Mouse (Mus musculus) splenic B cell, adult 2 months (primary cell): ENCODE measurements around the gene Fam118b.

ENCODE experiments used
- DNase-seq: peaks from one replicate; pipeline ENCODE4 v3.0.0-alpha.2; 2011; ENCODE audit warnings: low read depth, low spot score
- H3K27me3 ChIP-seq: 2 replicates; pipeline ENCODE4 v1.6.1; 2012; ENCODE audit warnings: mild to moderate bottlenecking, low read length, moderate library complexity, mixed read lengths; ENCODE audit not compliant: control insufficient read depth, poor library complexity, insufficient read depth, severe bottlenecking
- H3K36me3 ChIP-seq: 2 replicates; pipeline ENCODE4 v1.6.1; 2012; ENCODE audit warnings: mild to moderate bottlenecking, low read length, moderate library complexity, mixed read lengths; ENCODE audit not compliant: control insufficient read depth, poor library complexity, insufficient read depth, severe bottlenecking

Gene Fam118b

GRCm38 (mm10) chr9:35197625-35198024, 70.0 kb downstream of the Fam118b start:
- no peak for DNase-seq
- Histone ChIP-seq H3K36me3 (no peaks in the 10 kb centered on the region), H3K27me3 (no peaks in the 10 kb centered on the region)

GRCm38 (mm10) chr9:35194048-35194447, 73.6 kb downstream of the Fam118b start:
- H3K36me3 ChIP-seq = peaks cover 4% of the 10 kb centered on the region; the same call in 1 of the 2 replicates
- no peaks in the 10 kb centered on the region for H3K27me3 ChIP-seq
- no peak for DNase-seq

DNA sequence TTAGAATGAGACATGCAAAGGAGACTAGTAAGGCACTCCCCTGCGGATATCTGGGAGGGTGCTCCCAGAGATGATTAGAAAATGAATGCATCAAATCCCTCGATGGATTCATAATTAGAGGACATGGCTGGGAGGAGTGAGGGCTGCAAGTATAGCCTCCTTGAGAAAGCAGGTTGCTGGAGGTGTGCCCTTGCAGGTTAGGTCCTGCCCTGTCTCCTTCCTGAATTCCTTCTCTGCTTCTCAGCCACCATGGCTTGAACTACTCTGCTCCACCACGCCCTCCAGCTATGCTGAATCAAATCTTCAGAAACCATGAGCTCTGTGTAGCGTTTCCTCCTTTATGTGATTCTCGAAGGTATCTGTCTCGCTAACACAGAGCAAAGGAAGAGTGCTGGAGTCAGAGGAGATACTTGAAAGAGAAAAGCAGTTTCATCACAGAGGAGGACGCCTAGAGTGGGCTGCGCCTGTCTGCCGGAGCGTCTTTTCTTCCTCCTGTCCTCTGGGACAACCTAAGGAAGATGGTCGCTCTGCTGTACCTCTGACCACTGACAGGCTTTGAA, 74.5 kb downstream of the Fam118b start:
- H3K36me3 ChIP-seq = peaks cover 4% of the 10 kb centered on the region
- H3K27me3 ChIP-seq = no peaks in the 10 kb centered on the region
- DNase-seq = no peak

DNA sequence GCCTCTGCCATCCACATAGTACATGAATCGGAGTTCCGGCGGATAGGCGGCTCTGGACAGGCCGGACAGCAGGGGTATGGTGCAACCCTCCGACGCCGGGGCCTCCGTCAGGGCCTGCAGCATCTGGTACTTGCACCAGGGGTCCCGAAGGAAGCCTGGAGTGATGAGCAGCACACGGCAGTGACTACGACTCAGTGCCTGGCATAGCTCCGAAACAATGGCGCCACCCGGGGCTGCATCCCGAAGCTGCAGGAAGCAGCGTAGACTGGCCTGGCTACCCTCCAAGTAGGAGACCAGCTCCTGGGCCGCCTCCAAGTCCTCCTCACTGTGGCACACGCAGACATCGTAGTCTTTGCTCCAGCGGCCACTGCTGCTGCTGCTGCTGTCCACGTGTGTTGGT, 78.9 kb downstream of the Fam118b start:
- H3K36me3 ChIP-seq = peaks cover 6% of the 10 kb centered on the region
- no peaks in the 10 kb centered on the region for H3K27me3 ChIP-seq
- DNase-seq = no peak

DNA sequence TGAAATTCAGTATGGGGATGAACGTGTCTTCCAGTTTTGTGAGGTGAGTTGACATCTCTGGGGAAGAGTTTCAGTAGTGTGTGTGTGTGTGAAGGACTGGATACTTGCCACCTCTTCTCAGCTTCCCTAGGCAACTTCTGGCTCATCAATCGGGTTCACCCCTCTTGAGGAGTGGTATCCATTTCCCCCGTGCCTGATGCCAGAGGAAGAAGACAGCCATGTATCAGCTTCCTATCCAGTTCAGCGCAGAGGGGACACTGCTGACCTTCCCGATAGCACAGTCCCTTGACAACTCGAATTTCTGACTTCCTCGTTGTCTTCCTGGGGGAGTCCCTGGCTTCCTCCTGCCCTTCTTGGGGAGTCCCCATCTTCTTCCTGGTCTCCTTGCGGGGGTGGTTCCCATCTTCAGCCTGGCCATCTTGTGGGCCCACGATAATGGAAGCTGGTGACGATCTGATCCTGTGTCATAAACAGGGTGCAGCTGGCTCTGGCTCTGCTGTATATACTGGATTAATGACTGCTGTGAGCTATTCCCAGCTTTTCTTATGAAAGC, 80.2 kb downstream of the Fam118b start:
- DNase-seq = no peak
- H3K36me3 ChIP-seq = peaks cover 6% of the 10 kb centered on the region
- no peaks in the 10 kb centered on the region for H3K27me3 ChIP-seq

DNA sequence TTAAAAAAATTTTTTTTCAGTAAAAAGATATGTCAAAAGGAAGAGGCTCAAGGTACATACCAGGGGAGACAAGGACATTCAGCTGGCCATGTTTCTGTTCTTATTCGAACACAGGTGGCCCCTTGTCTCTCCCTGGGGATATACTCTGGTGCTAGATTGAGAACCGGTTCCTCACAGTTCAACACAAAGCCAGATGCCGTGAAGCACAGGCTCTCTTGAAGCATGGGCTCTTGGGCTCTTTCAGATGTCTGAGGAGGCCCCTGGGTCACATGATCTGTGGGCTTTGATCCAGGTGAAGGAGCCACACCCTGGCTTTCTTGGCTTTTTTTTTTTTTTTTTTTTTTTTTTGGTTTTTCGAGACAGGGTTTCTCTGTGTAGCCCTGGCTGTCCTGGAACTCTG, 81.2 kb downstream of the Fam118b start:
- no peaks in the 10 kb centered on the region for H3K27me3 ChIP-seq
- peaks cover 2% of the 10 kb centered on the region for H3K36me3 ChIP-seq
- DNase-seq = peak; percentile 58

DNA sequence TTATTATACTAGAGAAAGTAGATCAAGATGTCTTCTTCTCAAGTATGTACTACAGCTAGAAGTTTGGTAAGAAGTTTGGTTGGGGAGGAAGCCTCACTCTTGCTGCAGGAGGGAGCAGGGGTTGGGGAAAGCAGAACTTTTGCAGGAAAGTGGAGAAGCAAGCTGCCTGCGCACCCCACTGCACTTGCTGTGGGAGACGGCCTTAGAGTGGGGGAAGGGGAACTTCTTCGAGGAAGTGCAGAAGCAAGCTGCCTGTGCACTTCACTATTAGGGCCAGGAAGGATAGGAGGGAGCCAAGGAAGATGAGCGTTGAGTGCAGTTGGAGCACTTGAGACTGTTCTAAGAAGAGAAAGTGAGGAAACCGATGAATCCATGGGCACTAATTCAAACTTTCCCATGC, 84.2 kb downstream of the Fam118b start:
- DNase-seq = peak; percentile 22

GRCm38 (mm10) chr9:35182832-35183231, 84.8 kb downstream of the Fam118b start:
- no peak for DNase-seq
- Histone ChIP-seq H3K36me3 (peaks cover 2% of the 10 kb centered on the region), H3K27me3 (no peaks in the 10 kb centered on the region)

More for the DNA sequence above, 84.2 kb downstream of the Fam118b start:
- H3K27me3 ChIP-seq = no peaks in the 10 kb centered on the region
- peaks cover 2% of the 10 kb centered on the region for H3K36me3 ChIP-seq

DNA sequence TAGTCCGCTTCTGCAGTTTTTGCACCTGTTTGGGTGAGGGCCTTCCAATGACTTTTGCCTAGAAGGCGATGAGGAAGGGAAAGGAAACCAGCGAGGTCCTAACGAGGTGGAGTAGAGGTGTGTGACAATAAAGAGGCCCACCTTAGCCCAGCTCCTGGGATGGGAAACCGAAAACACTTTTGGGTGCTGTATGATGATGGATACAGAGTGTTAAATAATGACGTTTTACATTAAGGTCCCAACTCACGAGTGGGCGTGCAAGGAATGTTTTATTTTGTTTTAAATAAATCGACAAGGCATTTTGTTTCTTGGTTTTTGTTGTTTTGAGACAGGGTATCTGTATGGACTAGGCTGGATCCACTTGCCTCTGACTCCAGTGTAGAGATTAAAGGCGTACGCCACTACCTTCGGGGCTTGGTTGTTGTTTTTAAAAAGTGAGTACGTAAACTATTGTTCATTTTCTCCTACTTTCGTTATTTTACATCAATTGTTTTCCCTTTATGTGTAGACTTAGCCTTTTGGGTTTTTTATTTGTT, 91.4 kb downstream of the Fam118b start:
- no peak for DNase-seq
- no peaks in the 10 kb centered on the region for H3K36me3 ChIP-seq
- no peaks in the 10 kb centered on the region for H3K27me3 ChIP-seq

DNA sequence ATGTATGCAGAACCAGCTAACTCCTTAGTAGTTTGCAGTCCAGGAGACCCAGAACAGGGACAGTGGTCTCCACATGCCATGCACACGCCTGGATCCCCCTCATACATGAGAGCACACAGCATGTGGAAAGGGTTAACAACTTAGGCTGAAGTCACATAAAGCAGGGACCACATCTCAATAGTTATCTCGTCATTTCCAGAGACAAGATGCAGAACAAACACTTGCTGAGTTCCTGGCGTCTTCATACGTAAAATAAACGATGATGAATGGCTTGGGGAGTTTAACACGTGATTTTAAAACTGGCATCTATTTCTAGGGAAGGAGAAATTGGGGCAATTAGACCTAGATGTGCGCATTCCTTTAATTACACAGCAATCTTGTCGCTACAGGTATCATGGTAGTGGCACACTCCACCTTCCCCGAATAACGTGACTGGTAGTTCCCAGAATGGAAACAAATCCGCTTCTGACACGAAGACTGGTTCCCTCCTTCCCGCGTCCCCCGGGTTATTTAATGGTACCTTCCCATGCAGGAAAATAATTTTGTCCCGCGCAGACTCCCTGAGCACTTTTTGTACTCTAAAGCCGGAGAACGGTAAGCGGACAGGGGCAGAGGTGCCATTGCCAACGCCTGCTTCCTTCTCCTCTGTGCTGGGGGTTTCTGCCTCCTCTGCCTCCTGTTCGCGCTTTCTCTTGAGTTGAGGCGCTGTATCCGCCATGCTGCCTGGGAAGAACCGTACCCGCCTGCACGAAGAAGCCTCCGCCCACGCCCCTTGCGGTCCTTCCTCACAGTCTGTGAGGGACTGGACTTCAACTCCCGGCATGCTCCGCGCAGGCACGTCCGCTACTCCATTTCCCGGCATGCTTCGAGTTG, 92.1 kb downstream of the Fam118b start, which contains the start of gene Dcps:
Dcps (minus strand) TSS at position 811 of the 873 bp plus-strand sequence.
- Histone ChIP-seq H3K36me3 (no peaks in the 10 kb centered on the region), H3K27me3 (no peaks in the 10 kb centered on the region)
- DNase-seq = peak; percentile 95

DNA sequence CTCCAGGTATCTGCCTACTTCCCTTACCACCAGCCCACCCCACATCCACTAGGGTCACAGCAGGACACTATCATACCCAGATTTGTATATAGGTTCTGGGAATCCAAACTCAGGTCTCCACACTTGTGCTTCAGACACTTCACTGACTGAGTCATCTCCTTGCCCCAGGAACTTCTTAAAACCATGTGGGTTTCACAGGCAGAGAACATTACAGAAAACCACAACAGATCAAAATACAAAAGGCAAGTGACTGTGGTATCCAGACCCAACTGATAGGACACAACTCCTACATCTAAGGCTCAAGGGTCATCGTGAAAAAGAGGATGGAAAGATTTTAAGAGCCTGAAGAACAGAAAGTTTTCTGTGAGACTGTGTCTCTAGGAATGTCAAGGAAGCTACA, 94.3 kb downstream of the Fam118b start:
- DNase-seq = no peak
- H3K27me3 ChIP-seq = no peaks in the 10 kb centered on the region
- H3K36me3 ChIP-seq = peaks cover 4% of the 10 kb centered on the region; the same call in 1 of the 2 replicates

DNA sequence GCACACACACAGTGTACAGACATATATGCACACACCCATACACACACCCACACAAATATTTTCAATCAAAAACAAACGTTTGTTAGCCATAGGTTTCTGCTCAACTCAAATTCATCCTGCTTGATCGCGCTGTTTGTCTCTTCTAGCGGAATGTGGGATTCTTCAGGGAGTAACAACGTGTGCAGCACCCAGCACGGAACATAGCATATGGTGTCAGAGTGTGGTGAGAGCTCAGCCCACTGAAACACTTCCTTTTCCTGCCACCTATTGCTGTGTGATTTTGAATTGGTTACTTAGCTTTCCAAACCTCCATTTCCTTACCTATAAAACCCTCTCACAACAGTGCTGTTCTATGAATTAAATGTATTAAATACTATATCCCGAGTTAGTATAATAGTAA, 97.5 kb downstream of the Fam118b start:
- DNase-seq = no peak
- Histone ChIP-seq H3K36me3 (peaks cover 6% of the 10 kb centered on the region; the same call in 1 of the 2 replicates), H3K27me3 (no peaks in the 10 kb centered on the region)
